ENCODE assay signal across 19 mouse cellular contexts in the genomic region with DNA sequence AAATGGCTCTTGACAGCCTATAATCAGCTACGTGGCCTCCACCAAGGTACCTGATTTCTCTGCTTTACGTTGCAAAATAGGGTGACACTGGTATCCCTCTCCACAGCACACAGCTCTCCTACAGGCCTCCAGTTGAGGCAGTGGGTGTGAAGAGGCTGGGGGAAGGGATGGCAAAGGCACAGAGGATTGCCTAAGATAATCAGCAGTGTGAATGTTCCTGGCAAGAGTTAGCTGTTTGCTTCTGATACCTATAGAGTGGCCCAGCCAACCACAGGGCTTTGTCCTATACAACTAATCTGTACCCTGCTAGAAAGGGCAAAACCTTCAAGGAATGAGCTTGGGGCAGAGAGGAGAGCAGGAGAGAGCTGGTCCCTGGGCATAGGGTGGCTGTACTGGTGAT. TPM values are rescaled to one million over a fixed set of nuclear protein-coding genes. Genes with fewer than 3 reads are reported as not detected.
"Had no signal": no experiment of that assay in that cellular context is flagged by ENCODE, and none has a peak within 500 bp of the region (broad histone marks: within the 10 kb centered on the region; RNA-seq: fewer than 3 reads in every experiment).

No protein-coding gene starts in this region.

- ATAC-seq: midbrain, embryonic 16.5 days had no signal

- H3K27me3 ChIP-seq: midbrain, embryonic 12.5 days; neural tube, embryonic 13.5 days; neural tube, embryonic 15.5 days; stomach, embryonic 15.5 days had no signal

- H3K9me3 ChIP-seq: midbrain, embryonic 10.5 days; midbrain, embryonic 12.5 days; neural tube, embryonic 13.5 days; neural tube, embryonic 15.5 days; stomach, embryonic 15.5 days had no signal

- H3K4me2 ChIP-seq: lung, embryonic 14.5 days; midbrain, embryonic 12.5 days; neural tube, embryonic 13.5 days; neural tube, embryonic 15.5 days; stomach, embryonic 15.5 days had no signal

- H3K9ac ChIP-seq: lung, embryonic 14.5 days; midbrain, embryonic 12.5 days; neural tube, embryonic 13.5 days; neural tube, embryonic 15.5 days; stomach, embryonic 15.5 days had no signal

- H3K36me3 ChIP-seq: midbrain, embryonic 10.5 days; midbrain, embryonic 12.5 days; neural tube, embryonic 13.5 days; neural tube, embryonic 15.5 days; stomach, embryonic 15.5 days had no signal

- DNase-seq: lung, adult 18-20 months; lung, embryonic 14.5 days; lung, postnatal 10 days; lung, postnatal 4 days; midbrain, embryonic 14.5 days; right cerebral cortex, postnatal 14 days; thymus, adult 2 months; thymus, postnatal 25 days; thymus, postnatal 4 days had no signal

- H3K4me1 ChIP-seq: midbrain, embryonic 12.5 days; neural tube, embryonic 15.5 days; stomach, embryonic 15.5 days had no signal

- H3K27ac ChIP-seq: midbrain, embryonic 10.5 days; midbrain, embryonic 12.5 days; neural tube, embryonic 13.5 days; neural tube, embryonic 15.5 days; stomach, embryonic 15.5 days; stomach, postnatal 0 days had no signal

- H3K4me3 ChIP-seq: megakaryocyte, embryonic 14.5 days; midbrain, embryonic 10.5 days; midbrain, embryonic 12.5 days; myocyte; neural tube, embryonic 13.5 days; neural tube, embryonic 15.5 days; stomach, embryonic 15.5 days had no signal

RNA-seq across cellular contexts. Expression of gene Hrh2, which starts 11.5 kb away (rescaled TPM):
- polyA plus RNA-seq: lung, embryonic 14.5 days; myocyte; neural tube, embryonic 11.5 days had no signal
